Mouse (Mus musculus) limb, embryonic 12.5 days (tissue): Measurements from ENCODE around the gene Retreg1. TPM values are rescaled to one million over a fixed set of nuclear protein-coding genes. Genes with fewer than 3 reads are reported as not detected.
"Not testable (repeated sequence)": the region's sequence is repeated elsewhere in the genome, so short reads cannot be mapped to it uniquely, and the experiment has no call there.

ENCODE experiments used
- ATAC-seq: fragments of 200-750 bp; cut with Nextera tagmentation; 2 replicates; pipeline ENCODE4 v1.8.0; 2017; ENCODE audit warnings: low read depth, moderate TSS enrichment; ENCODE audit not compliant: insufficient number of reproducible peaks, insufficient read depth, low FRiP score, low TSS enrichment
- H3K27ac ChIP-seq: fragments of 300-500 bp; sonication (generic); 2 replicates; pipeline ENCODE4 v1.5.1; 2016; ENCODE audit warnings: mild to moderate bottlenecking, moderate library complexity
- H3K27me3 ChIP-seq: fragments of 300-500 bp; sonication (generic); 2 replicates; pipeline ENCODE4 v1.6.1; 2016; ENCODE audit warnings: mild to moderate bottlenecking, moderate library complexity
- H3K36me3 ChIP-seq: fragments of 300-500 bp; sonication (generic); 2 replicates; pipeline ENCODE4 v1.6.1; 2016; ENCODE audit warnings: mild to moderate bottlenecking, moderate library complexity
- H3K4me1 ChIP-seq: fragments of 300-500 bp; sonication (generic); replicated peaks from 2 replicates; pipeline ENCODE4 v1.6.1; 2016
- H3K4me2 ChIP-seq: fragments of 300-500 bp; sonication (generic); 2 replicates; pipeline ENCODE4 v1.6.1; 2016; ENCODE audit warnings: mild to moderate bottlenecking, moderate library complexity
- H3K4me3 ChIP-seq: fragments of 300-500 bp; sonication (generic); replicated peaks from 2 replicates; pipeline ENCODE4 v1.5.1; 2016; ENCODE audit warnings: mild to moderate bottlenecking
- H3K9ac ChIP-seq: fragments of 300-500 bp; sonication (generic); replicated peaks from 2 replicates; pipeline ENCODE4 v1.6.1; 2016; ENCODE audit warnings: mild to moderate bottlenecking, moderate library complexity
- H3K9me3 ChIP-seq: fragments of 300-500 bp; sonication (generic); 2 replicates; pipeline ENCODE4 v1.6.1; 2016; ENCODE audit warnings: mild to moderate bottlenecking, moderate library complexity
- WGBS: fragments of 180-500 bp; shearing (Covaris S2); methylation state at CpG from one replicate; pipeline ENCODE4 v1.1.7; 2016; 5-methylcytosine and 5-hydroxymethylcytosine counted together
- polyA plus RNA-seq: library from polyadenylated mRNA; unstranded; fragments of >200 nt; fragmentation: Nextera tagmentation; extraction: Ambion mirVana; gene quantifications from 2 replicates; pipeline ENCODE4 v1.2.1, GENCODE M21; 2016

The Retreg1 gene
- polyA plus RNA-seq, 1 experiment from 2014 or later: 3.4 TPM

DNA sequence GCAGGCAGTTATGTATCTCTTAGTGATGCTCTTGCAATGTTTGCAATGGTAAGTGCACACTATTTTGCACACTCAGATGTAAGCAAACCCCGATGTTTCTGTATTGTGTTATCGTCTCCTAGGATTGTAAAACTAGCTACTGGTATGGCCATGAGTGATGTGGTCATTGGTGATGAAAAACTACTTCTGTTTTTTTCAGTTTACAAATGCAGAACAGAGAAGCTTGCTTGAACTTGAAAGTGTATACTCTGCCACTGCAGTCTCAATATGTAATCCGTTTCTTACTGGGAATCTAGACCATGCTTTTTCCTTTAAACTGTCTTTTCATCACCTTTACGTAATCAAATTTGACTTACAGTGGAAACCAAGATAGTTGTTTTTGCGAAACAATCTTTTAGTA, 129.8 kb downstream of the Retreg1 start:
- Histone ChIP-seq H3K27ac (no peak overlapping the region), H3K9me3 (no peaks in the 10 kb centered on the region), H3K9ac (no peak overlapping the region), H3K4me2 (no peak overlapping the region), H3K4me3 (no peak overlapping the region), H3K4me1 (no peaks in the 10 kb centered on the region), H3K36me3 (no peaks in the 10 kb centered on the region), H3K27me3 (no peaks in the 10 kb centered on the region)
- 89% methylated on average over 5 of the region's 5 CpGs for WGBS
- ATAC-seq: no peak

DNA sequence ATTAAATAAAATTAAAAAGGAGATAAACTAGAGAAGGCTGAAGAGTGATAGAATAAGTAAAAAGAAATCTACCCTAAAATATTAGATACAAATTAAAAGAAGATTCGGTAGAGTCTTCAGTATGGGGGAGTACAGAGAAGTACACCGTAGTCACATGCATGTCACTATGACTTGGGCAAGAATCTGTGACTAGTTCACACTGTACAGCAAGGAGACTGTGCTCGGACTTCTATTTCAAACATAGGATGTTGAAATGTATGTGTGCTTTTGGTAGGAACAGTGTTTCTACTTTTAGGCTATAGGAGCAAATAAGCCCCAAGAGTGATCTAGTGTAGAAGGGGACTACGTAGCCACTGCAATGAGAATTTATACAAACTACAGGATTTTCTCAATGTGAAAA, 131.4 kb downstream of the Retreg1 start:
- no peak overlapping the region for H3K27ac ChIP-seq
- no peaks in the 10 kb centered on the region for H3K4me1 ChIP-seq
- WGBS: 92% methylated on average over 4 of the region's 4 CpGs
- H3K4me3 ChIP-seq: no peak overlapping the region
- H3K36me3 ChIP-seq: no peaks in the 10 kb centered on the region
- no peak for ATAC-seq
- H3K9ac ChIP-seq: no peak overlapping the region
- H3K27me3 ChIP-seq: no peaks in the 10 kb centered on the region
- H3K4me2 ChIP-seq: no peak overlapping the region
- no peaks in the 10 kb centered on the region for H3K9me3 ChIP-seq

DNA sequence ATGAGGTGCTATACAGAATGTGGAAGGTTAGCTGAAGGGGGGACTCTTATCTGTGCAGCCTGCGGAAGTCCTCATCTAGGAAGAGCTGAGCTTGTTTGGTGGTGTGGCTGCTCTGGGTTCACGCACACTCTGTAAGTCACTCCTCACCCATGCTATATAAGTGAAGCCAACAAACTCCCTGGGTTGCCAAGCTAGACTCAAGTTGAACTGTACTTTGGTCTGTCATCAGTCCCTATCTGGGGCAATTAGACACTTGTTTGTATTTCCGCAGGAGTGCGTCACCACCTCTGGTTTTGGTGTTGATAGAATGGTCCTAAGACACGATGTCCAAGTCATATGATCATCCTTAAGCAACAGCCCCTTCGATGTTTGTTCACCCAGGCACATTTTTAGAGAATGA, 132.8 kb downstream of the Retreg1 start:
- ATAC-seq: no peak

DNA sequence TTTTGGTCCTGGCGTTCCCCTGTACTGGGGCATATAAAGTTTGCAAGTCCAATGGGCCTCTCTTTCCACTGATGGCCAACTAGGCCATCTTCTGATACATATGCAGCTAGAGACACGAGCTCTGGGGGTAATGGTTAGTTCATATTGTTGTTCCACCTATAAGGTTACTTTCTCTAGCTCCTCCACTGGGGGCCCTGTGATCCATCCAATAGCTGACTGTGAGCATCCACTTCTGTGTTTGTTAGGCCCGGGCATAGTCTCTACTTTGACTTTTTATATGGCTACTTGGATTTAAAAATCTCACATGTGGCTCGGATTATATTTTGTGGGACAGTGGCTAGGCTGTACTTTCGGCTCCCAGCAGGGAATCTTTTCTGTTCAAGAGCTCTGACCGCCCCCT, 140.6 kb downstream of the Retreg1 start:
- Histone ChIP-seq H3K4me2 (peak overlapping the region; percentile 88), H3K27ac (peak overlapping the region; percentile 91), H3K36me3 (peaks cover 16% of the 10 kb centered on the region), H3K4me1 (peaks cover 16% of the 10 kb centered on the region), H3K9ac (peak overlapping the region; percentile 64), H3K4me3 (peak overlapping the region; percentile 98)
- H3K9me3 ChIP-seq, H3K27me3 ChIP-seq: not testable (repeated sequence)
- ATAC-seq: peak; percentile 28; the same call in 1 of the 2 replicates
- 20% methylated on average over 6 of the region's 6 CpGs for WGBS

More for the DNA sequence above, 132.8 kb downstream of the Retreg1 start:
- H3K27ac ChIP-seq: no peak overlapping the region
- no peak overlapping the region for H3K4me2 ChIP-seq
- H3K9me3 ChIP-seq: no peaks in the 10 kb centered on the region
- H3K4me3 ChIP-seq: no peak overlapping the region
- no peaks in the 10 kb centered on the region for H3K36me3 ChIP-seq
- no peaks in the 10 kb centered on the region for H3K27me3 ChIP-seq
- 90% methylated on average over 6 of the region's 6 CpGs for WGBS
- H3K9ac ChIP-seq: no peak overlapping the region
- H3K4me1 ChIP-seq: no peaks in the 10 kb centered on the region

DNA sequence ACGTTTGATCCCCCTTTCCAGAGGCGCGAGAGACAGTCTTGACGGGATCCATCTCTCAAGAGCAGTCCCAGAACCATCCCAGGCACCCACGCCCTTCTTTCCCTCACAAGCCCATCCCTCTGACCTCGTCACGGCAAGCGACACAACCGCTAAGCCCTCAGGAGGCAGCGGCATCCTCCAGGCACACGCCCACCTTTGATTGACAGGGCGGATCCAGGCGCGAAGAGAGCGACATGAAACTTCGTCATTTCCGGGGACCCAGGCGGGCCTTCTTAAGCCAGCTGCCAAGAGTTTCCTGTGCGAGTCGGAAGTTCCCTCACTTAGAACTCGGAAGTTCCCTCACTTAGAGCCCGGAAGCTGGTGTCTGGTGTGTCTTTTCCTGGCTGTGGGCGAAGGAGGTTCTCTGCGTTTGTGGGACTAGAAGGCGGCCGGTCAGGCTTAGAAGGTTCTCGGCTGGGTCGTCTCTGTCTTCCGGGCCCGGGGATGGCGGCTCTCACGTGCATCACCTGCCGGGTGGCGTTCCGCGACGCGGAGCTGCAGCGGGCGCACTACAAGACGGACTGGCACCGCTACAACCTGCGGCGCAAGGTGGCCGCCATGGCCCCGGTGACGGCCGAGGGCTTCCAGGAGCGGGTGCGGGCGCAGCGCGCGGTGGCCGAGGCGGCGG, 141.2 kb downstream of the Retreg1 start, which contains the start of gene Zfp622:
Zfp622 (plus strand) TSS at position 300 of the 667 bp plus-strand sequence.
- WGBS: under 1% methylated on average over 56 of the region's 57 CpGs
- no peaks in the 10 kb centered on the region for H3K9me3 ChIP-seq
- H3K27ac ChIP-seq: peak within 1 kb of the TSS; percentile 91
- peak within 1 kb of the TSS; percentile 98 for H3K4me3 ChIP-seq
- H3K9ac ChIP-seq: peak within 1 kb of the TSS; percentile 92
- peaks cover 21% of the 10 kb centered on the region for H3K36me3 ChIP-seq
- peaks cover 16% of the 10 kb centered on the region for H3K4me1 ChIP-seq
- H3K27me3 ChIP-seq: no peaks in the 10 kb centered on the region
- peak within 1 kb of the TSS; percentile 88 for H3K4me2 ChIP-seq
- peak; percentile 94 for ATAC-seq

DNA sequence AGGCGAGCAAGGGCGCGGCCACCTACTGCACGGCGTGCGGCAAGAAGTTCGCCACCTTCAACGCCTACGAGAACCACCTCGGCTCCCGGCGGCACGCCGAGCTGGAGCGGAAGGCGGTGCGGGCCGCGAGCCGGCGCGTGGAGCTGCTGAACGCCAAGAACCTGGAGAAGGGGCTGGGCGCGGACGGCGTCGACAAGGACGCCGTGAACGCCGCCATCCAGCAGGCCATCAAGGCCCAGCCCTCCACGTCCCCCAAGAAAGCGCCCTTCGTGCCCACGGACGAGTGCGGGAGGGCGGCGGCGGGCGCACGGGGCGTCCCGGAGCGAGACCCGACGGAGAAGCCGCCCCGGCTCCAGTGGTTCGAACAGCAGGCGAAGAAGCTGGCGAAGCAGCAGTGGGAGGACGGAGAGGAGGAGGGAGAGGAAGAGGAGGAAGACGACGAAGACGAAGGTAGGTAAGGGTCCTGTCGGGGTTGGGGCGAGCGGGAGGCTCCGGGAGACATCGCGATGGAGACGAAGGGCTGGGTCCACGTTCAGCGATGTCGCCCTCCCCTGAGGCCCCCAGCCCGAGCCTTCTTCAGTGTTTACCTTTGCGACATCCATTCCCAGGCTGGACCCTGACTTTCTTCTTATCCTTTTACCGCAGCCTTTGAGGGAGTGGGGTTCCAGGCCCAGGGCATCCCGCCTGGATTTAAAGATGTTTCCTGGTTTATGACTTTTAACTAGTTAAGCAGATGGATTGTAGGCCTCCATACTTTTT, 141.9 kb downstream of the Retreg1 start:
- ATAC-seq: peak; percentile 4; the same call in 1 of the 2 replicates

DNA sequence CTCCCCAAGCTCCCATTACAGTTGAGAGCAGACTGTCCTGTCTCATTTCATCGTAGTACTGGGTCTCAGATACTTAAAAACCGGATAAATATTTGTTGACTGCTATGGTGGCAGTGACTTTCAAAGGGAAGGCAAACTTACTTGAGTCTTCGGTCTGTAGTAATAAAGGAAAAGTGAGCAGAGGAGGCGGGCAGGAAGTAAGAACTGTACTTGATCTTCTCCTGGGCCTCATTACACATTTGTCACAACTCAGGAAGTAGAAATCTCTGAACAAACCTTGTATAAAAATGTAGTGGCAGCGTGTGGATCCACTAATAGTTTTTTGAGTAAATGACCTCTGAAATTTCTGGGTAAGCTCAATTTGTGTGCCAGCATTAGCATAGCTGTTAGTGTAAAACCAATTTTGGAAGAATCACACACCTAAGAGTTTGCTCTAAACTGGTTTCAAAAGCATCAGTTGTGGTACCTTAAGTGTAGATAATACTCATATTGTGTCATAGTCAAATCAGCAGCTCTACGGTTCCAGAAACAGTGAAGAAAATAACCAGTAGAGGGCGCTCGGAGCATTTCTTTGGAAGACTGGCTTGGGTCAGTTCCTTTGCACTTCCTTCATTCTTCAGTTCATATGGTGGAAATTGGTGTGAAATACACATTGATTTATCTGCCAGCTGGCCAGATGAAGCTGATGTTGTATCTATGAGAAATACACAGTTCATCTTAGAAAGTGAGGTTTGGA, 150.2 kb downstream of the Retreg1 start:
- H3K36me3 ChIP-seq: peaks cover 74% of the 10 kb centered on the region
- H3K27me3 ChIP-seq: no peaks in the 10 kb centered on the region
- H3K27ac ChIP-seq: no peak overlapping the region
- WGBS: 65% methylated on average over 8 of the region's 8 CpGs
- H3K9me3 ChIP-seq: no peaks in the 10 kb centered on the region
- ATAC-seq: no peak
- H3K9ac ChIP-seq: no peak overlapping the region
- H3K4me2 ChIP-seq: no peak overlapping the region
- H3K4me3 ChIP-seq: no peak overlapping the region
- H3K4me1 ChIP-seq: no peaks in the 10 kb centered on the region

More for the DNA sequence above, 141.9 kb downstream of the Retreg1 start:
- Histone ChIP-seq H3K9me3 (no peaks in the 10 kb centered on the region), H3K4me2 (peak overlapping the region; percentile 88), H3K4me3 (peak overlapping the region; percentile 98), H3K4me1 (peaks cover 16% of the 10 kb centered on the region), H3K27me3 (no peaks in the 10 kb centered on the region), H3K27ac (peak overlapping the region; percentile 91), H3K36me3 (peaks cover 26% of the 10 kb centered on the region), H3K9ac (peak overlapping the region; percentile 92)
- under 1% methylated on average over 69 of the region's 71 CpGs for WGBS

DNA sequence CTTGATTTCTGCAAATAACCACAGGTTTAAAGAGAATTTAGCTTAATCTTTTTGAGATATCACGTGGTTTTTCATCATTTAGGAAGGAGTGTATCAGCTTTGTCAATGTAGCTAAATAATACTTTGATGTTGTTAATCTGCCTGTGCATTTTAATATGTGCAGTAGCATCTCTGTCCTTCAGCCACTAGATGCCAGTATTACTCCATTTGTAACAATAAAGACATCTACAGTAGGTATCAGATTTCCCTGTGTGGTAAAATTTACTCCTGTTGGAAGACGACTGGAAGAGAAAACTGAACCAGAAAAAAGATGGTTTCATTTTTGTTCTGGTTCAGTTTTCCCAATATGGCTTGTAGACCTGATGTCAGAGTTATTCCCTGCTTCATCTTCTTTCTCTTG, 152.5 kb downstream of the Retreg1 start:
- H3K4me3 ChIP-seq: no peak overlapping the region
- peaks cover 61% of the 10 kb centered on the region for H3K36me3 ChIP-seq
- no peaks in the 10 kb centered on the region for H3K9me3 ChIP-seq
- no peaks in the 10 kb centered on the region for H3K27me3 ChIP-seq
- no peak overlapping the region for H3K27ac ChIP-seq
- WGBS: 42% methylated on average over 2 of the region's 2 CpGs
- ATAC-seq: no peak
- H3K4me2 ChIP-seq: no peak overlapping the region
- no peaks in the 10 kb centered on the region for H3K4me1 ChIP-seq
- no peak overlapping the region for H3K9ac ChIP-seq

DNA sequence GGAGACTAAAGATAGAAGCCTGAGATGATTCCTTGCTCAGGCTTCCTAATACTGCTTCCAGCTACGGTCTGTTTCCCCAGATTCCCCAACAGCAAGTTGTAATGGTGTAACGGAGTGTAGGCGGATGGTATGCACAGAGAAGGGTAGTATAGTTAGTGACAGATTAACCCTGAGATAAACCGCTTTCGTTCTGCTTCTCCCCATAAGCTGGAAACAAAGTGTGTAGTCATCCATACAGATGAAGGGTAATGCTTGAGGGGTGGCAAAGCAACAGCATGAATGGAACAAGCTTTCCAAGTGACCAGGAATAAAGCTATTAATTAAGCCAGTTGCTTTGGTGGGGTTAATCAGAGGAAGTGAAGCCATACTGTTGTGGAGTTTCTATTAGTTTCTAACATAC, 156.6 kb downstream of the Retreg1 start:
- not testable (repeated sequence) for H3K4me1 ChIP-seq, H3K27ac ChIP-seq, H3K9me3 ChIP-seq, ATAC-seq, H3K4me2 ChIP-seq, H3K9ac ChIP-seq, H3K4me3 ChIP-seq, H3K27me3 ChIP-seq
- 90% methylated on average over 5 of the region's 5 CpGs for WGBS
- peaks cover 29% of the 10 kb centered on the region for H3K36me3 ChIP-seq

DNA sequence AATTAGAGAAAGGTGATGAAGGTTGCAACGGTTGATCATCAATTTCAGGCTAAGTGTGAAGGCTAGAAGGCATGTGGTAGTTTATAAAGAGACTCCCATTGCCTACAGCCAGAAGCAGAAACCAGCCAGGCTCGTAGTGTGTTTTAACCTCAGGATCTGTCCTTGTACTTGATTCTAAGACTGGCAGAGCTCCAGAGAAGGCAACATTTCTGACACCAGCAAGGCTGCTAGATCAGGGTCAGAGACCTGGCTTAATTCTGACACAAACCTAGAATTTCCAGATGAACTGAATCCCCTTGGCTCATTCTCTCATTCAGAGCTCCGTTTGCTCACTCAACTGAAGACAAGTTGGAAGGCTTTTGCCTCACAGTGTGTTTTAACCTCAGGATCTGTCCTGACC, 165.6 kb downstream of the Retreg1 start:
- no peak overlapping the region for H3K4me3 ChIP-seq

DNA sequence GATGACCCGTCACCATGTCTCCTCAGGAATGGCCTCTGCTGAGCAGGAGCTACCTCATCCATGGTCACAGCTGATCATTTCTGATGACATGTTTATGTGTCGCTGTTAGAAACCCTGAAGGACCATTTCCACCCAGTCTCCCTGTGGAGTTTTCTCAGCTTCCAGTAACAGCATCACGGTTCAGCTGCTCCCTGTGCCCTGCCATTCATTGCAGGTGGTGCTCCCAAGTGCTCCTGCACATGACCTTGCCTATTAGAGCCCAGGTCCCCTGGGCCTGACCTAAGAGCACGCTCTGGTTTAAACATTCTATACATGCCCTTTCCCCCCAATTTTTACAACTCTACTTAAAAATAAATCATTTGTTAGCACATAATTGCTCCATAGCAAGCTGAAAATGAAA, 169.9 kb downstream of the Retreg1 start:
- Histone ChIP-seq H3K4me1 (peaks cover 3% of the 10 kb centered on the region; the same call in 1 of the 2 replicates), H3K27ac (no peak overlapping the region), H3K36me3 (no peaks in the 10 kb centered on the region), H3K9ac (no peak overlapping the region), H3K4me2 (no peak overlapping the region), H3K4me3 (no peak overlapping the region), H3K9me3 (no peaks in the 10 kb centered on the region), H3K27me3 (no peaks in the 10 kb centered on the region)
- no peak for ATAC-seq
- 58% methylated on average over 4 of the region's 4 CpGs for WGBS

More for the DNA sequence above, 165.6 kb downstream of the Retreg1 start:
- Histone ChIP-seq H3K9ac (no peak overlapping the region), H3K9me3 (no peaks in the 10 kb centered on the region), H3K36me3 (no peaks in the 10 kb centered on the region), H3K4me1 (0 out of 2 replicates have a peak, but pooled peaks cover 3% of the 10 kb centered on the region), H3K27me3 (no peaks in the 10 kb centered on the region), H3K27ac (no peak overlapping the region), H3K4me2 (no peak overlapping the region)
- no peak for ATAC-seq
- 83% methylated on average over 3 of the region's 3 CpGs for WGBS
